Mouse (Mus musculus) monocyte, adult 2 months (primary cell): ENCODE measurements around the gene Pigw.

ENCODE experiments used
- DNase-seq, 2 experiments: peaks; one replicate each; pipeline ENCODE4 v3.0.0; 2022; ENCODE audit warnings: low spot score in 2 of 2, low read depth in 1 of 2

Gene Pigw

GRCm38 (mm10) chr11:84879772-84880464 is at the start of gene Pigw, which contains the start of gene Myo19:
TSS of gene Pigw (minus strand) at chr11:84880285.
TSS of gene Myo19 (plus strand) at chr11:84880148.
- peak; percentile 26 to 59 for DNase-seq

GRCm38 (mm10) chr11:84920981-84921380 is 40.9 kb upstream of the Pigw start:
- no peak for DNase-seq

GRCm38 (mm10) chr11:84919951-84920350 is 39.9 kb upstream of the Pigw start:
- no peak for DNase-seq

GRCm38 (mm10) chr11:84919276-84919675 is 39.2 kb upstream of the Pigw start:
- DNase-seq, result peak in 1 of 2 experiments; percentile 26

GRCm38 (mm10) chr11:84918425-84918824 is 38.3 kb upstream of the Pigw start:
- DNase-seq, result peak; percentile 55 to 70

GRCm38 (mm10) chr11:84916703-84917300 is 36.7 kb upstream of the Pigw start:
- no peak for DNase-seq

GRCm38 (mm10) chr11:84916053-84916702 is 36.1 kb upstream of the Pigw start, which contains the start of gene Znhit3:
TSS of gene Znhit3 (minus strand) at chr11:84916366.
- DNase-seq, result peak; percentile 57 to 59

GRCm38 (mm10) chr11:84914673-84915072 is 34.6 kb upstream of the Pigw start:
- DNase-seq, result no peak

GRCm38 (mm10) chr11:84910411-84910810 is 30.3 kb upstream of the Pigw start:
- DNase-seq, result no peak

GRCm38 (mm10) chr11:84908480-84908879 is 28.4 kb upstream of the Pigw start:
- no peak for DNase-seq

GRCm38 (mm10) chr11:84907081-84907480 is 27.0 kb upstream of the Pigw start:
- no peak for DNase-seq

- DNase-seq, result no peak
These were observed 24.6 kb upstream of the Pigw start for GRCm38 (mm10) chr11:84904597-84905144.

GRCm38 (mm10) chr11:84893113-84893512 is 13.0 kb upstream of the Pigw start:
- no peak for DNase-seq

- no peak for DNase-seq
These were observed 11.6 kb upstream of the Pigw start for GRCm38 (mm10) chr11:84891705-84892104.

GRCm38 (mm10) chr11:84889492-84889891 is 9.4 kb upstream of the Pigw start:
- no peak for DNase-seq

- no peak for DNase-seq
These were observed 7.9 kb upstream of the Pigw start for GRCm38 (mm10) chr11:84888025-84888424.

- no peak for DNase-seq
These were observed 6.9 kb upstream of the Pigw start for GRCm38 (mm10) chr11:84886767-84887511.

- no peak for DNase-seq
These were observed 6.2 kb upstream of the Pigw start for GRCm38 (mm10) chr11:84886236-84886635.

- no peak for DNase-seq
These were observed 5.2 kb upstream of the Pigw start for GRCm38 (mm10) chr11:84885238-84885637.

- DNase-seq, result no peak
These were observed 2.3 kb upstream of the Pigw start for GRCm38 (mm10) chr11:84882346-84882745.

GRCm38 (mm10) chr11:84880971-84881370 is 886 bp upstream of the Pigw start:
- no peak for DNase-seq
